Mouse (Mus musculus) kidney, postnatal 0 days (tissue): ENCODE measurements around the gene Capns2. TPM values are rescaled to one million over a fixed set of nuclear protein-coding genes. Genes with fewer than 3 reads are reported as not detected.
A peak's percentile ranks its signal among the peaks of the same experiment; 100 is the strongest.

ENCODE experiments used
- ATAC-seq: fragments of 200-750 bp; cut with Nextera tagmentation; replicated peaks from 2 replicates; pipeline ENCODE4 v1.8.0; 2017; ENCODE audit warnings: low read depth, moderate number of reproducible peaks, moderate TSS enrichment, moderate library complexity; ENCODE audit not compliant: low FRiP score
- DNase-seq: peaks from one replicate; pipeline ENCODE4 v3.0.0-alpha.2; 2016; ENCODE audit warnings: low spot score
- H3K27ac ChIP-seq: fragments of 300-500 bp; sonication (generic); 2 replicates; pipeline ENCODE4 v1.5.1; 2014; ENCODE audit warnings: mild to moderate bottlenecking
- H3K27me3 ChIP-seq: fragments of 300-500 bp; sonication (generic); 2 replicates; pipeline ENCODE4 v1.6.1; 2014; ENCODE audit warnings: low read length, mixed read lengths; ENCODE audit not compliant: insufficient read depth
- H3K36me3 ChIP-seq: fragments of 300-500 bp; sonication (generic); 2 replicates; pipeline ENCODE4 v1.6.1; 2014; ENCODE audit warnings: low read length, mixed read lengths; ENCODE audit not compliant: insufficient read depth
- H3K4me1 ChIP-seq: fragments of 300-500 bp; sonication (generic); replicated peaks from 2 replicates; pipeline ENCODE4 v1.6.1; 2014; ENCODE audit warnings: antibody characterized with exemption, low read length, mixed read lengths; ENCODE audit not compliant: insufficient read depth
- H3K4me2 ChIP-seq: fragments of 300-500 bp; sonication (generic); 2 replicates; pipeline ENCODE4 v1.6.1; 2014; ENCODE audit warnings: mild to moderate bottlenecking, low read length, moderate library complexity, mixed read lengths
- H3K4me3 ChIP-seq: fragments of 300-500 bp; sonication (generic); replicated peaks from 2 replicates; pipeline ENCODE4 v1.5.1; 2014; ENCODE audit warnings: low read depth, low read length
- H3K9ac ChIP-seq: fragments of 300-500 bp; sonication (generic); 2 replicates; pipeline ENCODE4 v1.6.1; 2014; ENCODE audit warnings: low read depth, low read length
- H3K9me3 ChIP-seq: fragments of 300-500 bp; sonication (generic); replicated peaks from 2 replicates; pipeline ENCODE4 v1.6.1; 2016; ENCODE audit warnings: low read length, inconsistent platforms, mixed read lengths
- CTCF ChIP-seq: IDR thresholded peaks from 2 replicates; pipeline ENCODE4 v1.5.1; 2016; ENCODE audit warnings: antibody characterized with exemption, low read depth, mild to moderate bottlenecking, moderate library complexity
- WGBS: fragments of 180-500 bp; shearing (Covaris S2); extraction: QIAGEN DNeasy Blood & Tissue Kit; methylation state at CpG from one replicate; pipeline ENCODE4 v1.1.7; 2014; 5-methylcytosine and 5-hydroxymethylcytosine counted together
- polyA plus RNA-seq: library from polyadenylated mRNA; unstranded; fragments of >200 nt; fragmentation: Nextera tagmentation; extraction: Ambion mirVana; gene quantifications from 2 replicates; pipeline ENCODE4 v1.2.1, GENCODE M21; 2015

Gene Capns2
- polyA plus RNA-seq, 1 experiment from 2014 or later: not detected

DNA sequence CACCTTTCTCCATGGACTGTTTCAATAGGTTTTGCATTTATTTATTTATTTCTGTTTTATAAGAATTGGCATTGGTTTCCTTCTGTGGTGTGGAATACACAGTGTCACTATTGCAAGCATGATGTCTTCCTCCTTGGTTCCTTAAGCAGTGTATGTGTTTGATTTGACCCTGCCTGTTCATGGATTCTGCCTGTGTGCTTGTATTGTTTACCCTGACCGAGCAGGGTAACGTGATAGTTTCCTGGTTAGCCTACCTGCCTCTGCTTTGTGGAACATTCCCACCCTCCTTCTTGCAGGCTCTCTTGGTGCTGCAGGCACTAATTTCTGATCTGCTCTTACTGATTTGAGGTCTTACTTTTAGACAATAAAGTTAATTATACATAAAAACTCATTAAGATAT lies 7.3 kb upstream of the Capns2 start:
- H3K4me3 ChIP-seq: no peak overlapping the region
- H3K27me3 ChIP-seq: no peaks in the 10 kb centered on the region
- H3K4me1 ChIP-seq: no peaks in the 10 kb centered on the region
- ATAC-seq: no peak
- H3K27ac ChIP-seq: no peak overlapping the region
- no peak overlapping the region for H3K4me2 ChIP-seq
- no peak overlapping the region for H3K9ac ChIP-seq
- no peak for DNase-seq
- TF ChIP-seq CTCF: no peak
- no peaks in the 10 kb centered on the region for H3K9me3 ChIP-seq
- 65% methylated on average over 2 of the region's 2 CpGs for WGBS
- no peaks in the 10 kb centered on the region for H3K36me3 ChIP-seq

DNA sequence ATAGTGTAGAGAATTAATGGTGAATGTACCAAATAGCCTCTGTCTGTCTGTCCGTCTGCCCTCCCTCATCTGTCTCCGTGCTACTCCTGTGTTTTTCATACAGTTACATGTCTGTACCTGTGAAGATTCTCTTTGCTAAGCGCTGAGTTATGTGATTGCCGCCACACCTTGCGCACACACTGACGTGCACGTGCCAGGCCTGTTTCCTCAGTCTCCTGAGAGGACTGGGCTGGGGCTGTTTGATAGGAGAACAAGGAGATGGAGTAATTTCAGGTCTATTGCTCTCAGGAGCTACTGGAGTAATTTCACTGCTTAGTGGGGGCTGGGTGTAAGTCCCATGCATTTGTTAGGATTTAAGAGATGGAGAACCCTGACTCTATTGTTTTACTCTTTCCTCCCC lies 6.2 kb upstream of the Capns2 start:
- WGBS: 88% methylated on average over 7 of the region's 7 CpGs
- ATAC-seq: no peak
- H3K4me1 ChIP-seq: no peaks in the 10 kb centered on the region
- no peaks in the 10 kb centered on the region for H3K36me3 ChIP-seq
- no peak overlapping the region for H3K4me2 ChIP-seq
- TF ChIP-seq CTCF: no peak
- H3K9me3 ChIP-seq: no peaks in the 10 kb centered on the region
- H3K27me3 ChIP-seq: no peaks in the 10 kb centered on the region
- DNase-seq: no peak
- no peak overlapping the region for H3K27ac ChIP-seq
- H3K4me3 ChIP-seq: no peak overlapping the region
- no peak overlapping the region for H3K9ac ChIP-seq

GRCm38 (mm10) chr8:92896056-92896455 lies 5.2 kb upstream of the Capns2 start:
- DNase-seq (no peak), ATAC-seq (no peak)
- no peaks in the 10 kb centered on the region for H3K4me1 ChIP-seq
- H3K27ac ChIP-seq: no peak overlapping the region
- H3K27me3 ChIP-seq: no peaks in the 10 kb centered on the region
- TF ChIP-seq CTCF: no peak
- no peaks in the 10 kb centered on the region for H3K9me3 ChIP-seq
- no peak overlapping the region for H3K4me3 ChIP-seq
- no peak overlapping the region for H3K4me2 ChIP-seq
- 63% methylated on average over 1 of the region's 1 CpGs for WGBS
- no peak overlapping the region for H3K9ac ChIP-seq
- no peaks in the 10 kb centered on the region for H3K36me3 ChIP-seq

DNA sequence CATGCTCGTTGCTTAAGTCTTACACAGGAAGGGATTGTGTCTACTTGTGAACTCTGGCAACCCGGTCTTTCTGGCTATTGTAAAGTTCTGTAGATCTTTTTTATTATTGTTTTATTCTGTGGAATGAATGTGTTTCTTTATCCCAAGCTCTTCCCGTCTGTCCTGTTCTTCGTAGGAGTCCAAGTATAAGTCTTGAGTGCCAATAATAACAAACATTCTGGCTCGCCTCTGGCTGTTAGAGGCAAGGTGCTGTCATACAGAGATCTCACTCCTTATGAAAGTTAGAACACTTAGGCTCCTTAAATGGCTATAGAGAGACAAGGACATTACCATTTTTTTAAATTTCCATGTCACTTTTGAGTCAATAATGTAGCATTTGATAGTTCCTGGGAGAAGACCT lies 4.6 kb upstream of the Capns2 start:
- no peaks in the 10 kb centered on the region for H3K4me1 ChIP-seq
- H3K9me3 ChIP-seq: no peaks in the 10 kb centered on the region
- peak; percentile 42 for DNase-seq

DNA sequence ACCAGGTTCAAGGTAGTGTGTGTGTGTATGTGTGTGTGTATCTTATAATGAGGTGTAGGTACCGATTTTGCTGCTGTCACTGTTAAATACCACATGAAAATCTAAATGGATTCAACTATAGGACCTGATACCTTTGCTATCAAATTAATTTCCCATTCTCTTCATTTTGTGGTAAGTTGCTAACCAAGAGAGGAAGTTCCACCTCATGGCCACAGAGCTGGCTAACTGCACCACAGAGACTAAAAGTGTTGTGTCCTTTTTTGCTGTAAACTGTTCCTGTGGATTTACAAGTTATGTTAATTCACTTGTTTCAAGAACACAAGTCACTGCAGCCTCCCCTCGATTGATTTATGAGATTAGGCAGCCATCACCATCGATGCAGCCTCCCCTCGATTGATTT lies 3.4 kb upstream of the Capns2 start:
- ATAC-seq (no peak), DNase-seq (no peak)
- Histone ChIP-seq H3K9ac (no peak overlapping the region), H3K27me3 (no peaks in the 10 kb centered on the region), H3K9me3 (no peaks in the 10 kb centered on the region), H3K4me1 (no peaks in the 10 kb centered on the region), H3K4me2 (no peak overlapping the region), H3K36me3 (no peaks in the 10 kb centered on the region), H3K4me3 (no peak overlapping the region), H3K27ac (no peak overlapping the region)
- TF ChIP-seq CTCF: no peak
- 65% methylated on average over 4 of the region's 4 CpGs for WGBS

More for the DNA sequence above, 4.6 kb upstream of the Capns2 start:
- Histone ChIP-seq H3K27ac (no peak overlapping the region), H3K27me3 (no peaks in the 10 kb centered on the region), H3K4me3 (no peak overlapping the region), H3K9ac (no peak overlapping the region), H3K4me2 (no peak overlapping the region), H3K36me3 (no peaks in the 10 kb centered on the region)
- no peak for TF ChIP-seq CTCF
- 59% methylated on average over 5 of the region's 5 CpGs for WGBS
- ATAC-seq: no peak

- no peak overlapping the region for H3K4me2 ChIP-seq
- H3K36me3 ChIP-seq: no peaks in the 10 kb centered on the region
- no peak overlapping the region for H3K4me3 ChIP-seq
- H3K4me1 ChIP-seq: no peaks in the 10 kb centered on the region
- H3K27me3 ChIP-seq: no peaks in the 10 kb centered on the region
- H3K9ac ChIP-seq: no peak overlapping the region
- H3K9me3 ChIP-seq: no peaks in the 10 kb centered on the region
- DNase-seq (no peak), ATAC-seq (no peak)
- 58% methylated on average over 9 of the region's 9 CpGs for WGBS
- no peak for TF ChIP-seq CTCF
- no peak overlapping the region for H3K27ac ChIP-seq
Observed at GRCm38 (mm10) chr8:92899590-92899989, 1.6 kb upstream of the Capns2 start.

GRCm38 (mm10) chr8:92902981-92903380 lies 1.8 kb downstream of the Capns2 start:
- TF ChIP-seq CTCF: no peak
- no peak overlapping the region for H3K9ac ChIP-seq
- no peak overlapping the region for H3K4me2 ChIP-seq
- no peak for DNase-seq
- no peak for ATAC-seq
- no peak overlapping the region for H3K27ac ChIP-seq
- no peaks in the 10 kb centered on the region for H3K36me3 ChIP-seq
- no peak overlapping the region for H3K4me3 ChIP-seq
- WGBS: 78% methylated on average over 2 of the region's 2 CpGs
- H3K27me3 ChIP-seq: no peaks in the 10 kb centered on the region
- H3K4me1 ChIP-seq: no peaks in the 10 kb centered on the region
- H3K9me3 ChIP-seq: no peaks in the 10 kb centered on the region
